Mouse (Mus musculus): ENCODE results near the gene Kif23.

Kif23 gene

DNA sequence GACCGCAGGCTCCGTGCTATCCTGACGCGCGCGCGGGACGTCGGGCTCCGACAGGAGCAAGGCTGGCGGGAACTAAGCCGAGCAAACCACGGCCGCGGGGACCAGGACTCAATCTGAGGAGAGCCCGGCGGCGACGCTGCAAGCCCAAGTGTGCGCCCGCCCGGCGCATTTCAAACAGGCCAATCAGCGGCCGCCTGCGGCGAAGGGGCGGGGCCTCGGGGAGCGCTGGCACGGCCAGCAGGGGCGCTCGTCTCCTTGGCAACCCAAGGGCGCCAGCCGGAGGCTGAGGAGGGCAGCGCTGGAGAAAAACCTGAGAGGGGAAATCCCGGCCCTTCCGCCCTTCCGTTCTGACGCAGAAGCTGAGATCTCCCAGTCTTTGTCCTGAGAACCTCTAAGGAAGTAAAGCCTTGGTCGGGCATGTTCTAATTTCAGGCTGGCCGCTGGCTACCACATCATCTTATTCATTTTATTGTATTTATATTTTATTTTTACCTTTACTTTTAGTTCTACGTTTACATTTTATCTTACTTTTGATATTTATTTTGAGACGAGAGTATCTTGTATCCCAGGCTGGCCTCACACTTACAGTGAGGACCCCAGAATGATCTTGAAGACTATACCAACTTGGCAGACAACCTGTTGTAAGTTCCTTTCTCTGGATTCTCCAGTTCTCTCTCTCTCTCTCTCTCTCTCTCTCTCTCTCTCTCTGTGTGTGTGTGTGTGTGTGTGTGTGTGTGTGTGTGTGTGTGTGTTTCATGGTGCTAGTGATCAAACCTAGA, at the start of gene Kif23:
Kif23 (minus strand) TSS at position 152 of the 779 bp plus-strand sequence.
- DNase-seq (ENCODE audit: low read depth in 2 of 2, low spot score in 2 of 2), result peak; percentile 97 to 98

DNA sequence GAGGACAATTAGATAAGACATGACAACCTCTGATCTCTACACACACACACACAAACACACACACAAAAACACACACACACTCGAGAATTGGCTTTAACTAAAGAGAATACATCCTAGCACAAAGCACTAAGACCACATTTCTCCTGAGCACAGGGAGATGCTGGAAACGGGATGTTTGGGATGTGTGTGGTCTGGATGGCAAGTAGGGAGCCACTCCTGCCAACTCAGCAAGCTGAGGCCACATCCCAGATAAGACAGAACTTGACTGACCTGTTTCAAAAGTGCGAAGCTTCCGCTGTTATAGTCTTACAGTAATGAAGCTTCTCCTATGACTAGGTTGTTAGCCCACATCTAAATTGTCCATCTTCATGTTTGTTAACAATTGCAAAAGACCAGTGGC, 44.6 kb upstream of the Kif23 start:
- no peak for DNase-seq (ENCODE audit: low read depth in 2 of 2, low spot score in 2 of 2)

DNA sequence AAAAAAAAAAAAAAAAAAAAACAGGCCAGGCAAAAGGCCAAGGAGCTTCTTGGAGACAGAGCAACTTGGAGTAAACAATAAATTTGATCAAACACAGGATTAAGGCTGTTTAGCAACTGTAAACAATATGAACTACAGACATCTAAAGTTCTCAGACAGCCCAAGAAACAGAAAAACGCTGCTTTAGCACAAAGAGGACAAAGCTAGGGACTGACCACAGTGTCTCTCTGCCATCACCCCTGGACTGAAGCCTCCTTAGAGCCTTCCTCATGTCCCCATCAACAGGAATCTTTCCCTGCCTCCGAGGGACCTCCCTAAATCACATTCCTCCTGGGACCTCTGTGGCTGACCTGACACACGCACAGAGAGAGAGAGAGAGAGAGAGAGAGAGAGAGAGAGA, 44.2 kb upstream of the Kif23 start:
- DNase-seq (ENCODE audit: low read depth in 2 of 2, low spot score in 2 of 2), result no peak

DNA sequence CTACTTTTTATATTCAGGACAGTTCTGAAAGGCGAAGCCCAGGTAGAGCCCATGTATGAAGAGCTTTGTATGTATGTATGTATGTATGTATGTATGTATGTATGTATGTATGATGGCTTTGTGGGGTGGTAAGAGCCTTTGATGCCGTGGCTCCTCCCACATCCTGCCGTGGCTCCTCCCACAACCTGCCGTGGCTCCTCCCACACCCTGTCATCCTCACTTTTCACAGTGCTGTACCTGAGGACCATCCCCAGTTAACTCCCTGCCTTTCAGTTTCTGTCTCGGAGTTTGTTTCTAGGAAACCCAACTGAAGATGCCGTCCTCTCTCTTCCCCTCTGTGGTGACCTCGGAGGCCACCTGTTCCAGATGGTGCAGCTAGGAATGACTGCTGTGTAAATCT, 39.5 kb upstream of the Kif23 start:
- DNase-seq (ENCODE audit: low read depth in 2 of 2, low spot score in 2 of 2), result peak in 1 of 2 experiments; percentile 58

DNA sequence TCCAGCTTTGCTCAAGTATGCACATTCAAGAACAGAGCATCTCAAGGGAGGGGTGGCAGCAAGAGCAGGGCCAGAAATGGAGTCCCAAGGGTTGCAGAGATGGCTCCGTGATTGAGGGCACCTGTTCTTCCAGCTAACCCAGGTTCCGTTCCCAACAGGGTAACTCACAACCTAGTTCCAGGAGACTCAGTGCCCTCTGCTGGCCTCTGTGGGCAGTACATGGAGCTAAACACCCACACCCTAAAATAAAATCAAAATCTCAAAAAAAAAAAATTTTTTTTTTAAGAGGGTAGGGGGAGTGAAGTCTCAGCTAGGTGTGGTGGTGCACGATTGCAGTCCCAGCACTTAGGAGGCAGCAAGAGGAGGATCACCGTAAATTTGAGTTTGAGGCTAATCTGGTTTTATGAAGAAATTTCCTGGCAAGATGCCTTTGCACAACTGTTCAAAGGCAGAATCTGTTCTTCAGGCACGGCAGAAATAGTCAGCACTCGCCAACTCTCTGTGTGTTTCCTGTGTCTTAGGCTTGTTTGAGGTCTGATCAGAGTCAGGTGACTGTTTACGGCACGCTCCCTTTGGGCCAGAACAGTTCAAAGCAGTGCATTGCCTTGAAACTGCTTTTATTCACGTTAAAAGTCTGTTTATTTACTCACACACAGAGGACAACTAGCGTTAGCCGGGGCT, 38.7 kb upstream of the Kif23 start:
- DNase-seq (ENCODE audit: low read depth in 2 of 2, low spot score in 2 of 2), result peak; percentile 55 to 65

DNA sequence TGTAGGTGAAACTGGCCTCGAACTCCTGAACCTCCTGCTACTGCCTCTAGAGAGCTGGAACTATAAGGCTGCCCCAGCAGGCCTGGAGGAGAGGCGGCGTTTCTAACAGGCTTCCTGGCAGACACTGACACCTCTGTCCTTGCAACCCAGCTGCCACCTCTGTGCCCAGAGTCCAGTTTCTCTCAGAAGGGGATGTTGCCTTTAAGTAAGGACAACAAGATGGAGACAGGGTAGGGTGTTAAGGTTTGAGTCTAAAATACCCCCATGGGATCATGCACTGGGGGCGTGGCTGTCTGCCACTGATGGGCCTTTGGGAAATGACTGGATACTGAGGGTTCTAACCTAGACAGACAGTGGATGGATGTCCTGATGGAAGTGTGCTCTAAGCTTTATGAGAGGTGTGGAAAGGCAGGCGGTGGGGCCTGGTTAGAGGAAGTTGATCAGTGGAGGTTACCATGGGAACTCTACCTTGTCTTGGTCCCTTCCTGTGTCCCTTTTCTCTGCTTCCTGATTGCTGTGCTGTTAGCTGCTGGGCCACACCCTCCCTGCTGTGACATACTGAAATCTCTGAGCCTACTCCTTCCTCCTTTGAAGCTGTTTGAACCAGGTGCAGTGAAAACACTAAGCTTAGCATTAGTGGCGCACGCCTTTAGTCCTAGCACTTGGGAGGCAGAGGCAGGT, 36.5 kb upstream of the Kif23 start:
- peak; percentile 52 to 57 for DNase-seq (ENCODE audit: low read depth in 2 of 2, low spot score in 2 of 2)

DNA sequence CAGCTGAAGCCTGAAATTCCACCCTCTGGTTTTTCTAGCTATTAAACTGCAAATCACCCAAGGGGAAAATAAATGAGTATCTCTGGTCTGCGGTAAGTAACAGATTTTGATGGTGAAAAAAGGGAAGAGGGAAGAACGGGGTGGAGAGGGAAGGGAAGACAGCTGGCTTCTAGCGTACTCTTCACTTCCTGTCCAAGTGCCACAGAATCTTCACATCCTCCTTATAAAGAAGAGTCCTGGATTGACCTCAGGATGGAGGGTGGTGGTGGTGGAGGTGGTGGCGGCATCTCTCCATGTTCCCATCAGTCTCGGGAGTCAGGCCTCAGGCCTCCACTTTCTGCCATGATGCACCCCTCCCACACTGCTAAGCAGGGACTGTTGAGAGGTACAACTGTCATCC, 35.3 kb upstream of the Kif23 start:
- DNase-seq (ENCODE audit: low read depth in 2 of 2, low spot score in 2 of 2), result no peak

DNA sequence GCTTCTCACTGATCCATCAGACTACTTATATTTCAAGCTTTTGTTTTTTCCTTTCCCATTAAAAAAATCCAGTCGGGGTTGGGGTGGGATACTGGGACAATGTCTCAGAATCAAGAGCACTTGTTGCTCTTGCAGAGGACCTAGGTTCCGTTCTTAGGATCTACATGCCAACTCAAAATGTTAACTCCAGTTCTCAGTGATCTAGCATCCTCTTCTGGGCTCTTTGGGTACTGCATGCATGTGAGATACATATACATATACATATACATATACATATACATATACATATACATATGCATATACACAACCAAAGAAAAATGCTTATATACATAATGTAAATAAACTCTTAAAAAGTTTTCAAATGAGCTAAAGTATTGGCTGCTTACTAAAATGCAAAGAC, 33.4 kb upstream of the Kif23 start:
- DNase-seq (ENCODE audit: low read depth in 2 of 2, low spot score in 2 of 2), result no peak

DNA sequence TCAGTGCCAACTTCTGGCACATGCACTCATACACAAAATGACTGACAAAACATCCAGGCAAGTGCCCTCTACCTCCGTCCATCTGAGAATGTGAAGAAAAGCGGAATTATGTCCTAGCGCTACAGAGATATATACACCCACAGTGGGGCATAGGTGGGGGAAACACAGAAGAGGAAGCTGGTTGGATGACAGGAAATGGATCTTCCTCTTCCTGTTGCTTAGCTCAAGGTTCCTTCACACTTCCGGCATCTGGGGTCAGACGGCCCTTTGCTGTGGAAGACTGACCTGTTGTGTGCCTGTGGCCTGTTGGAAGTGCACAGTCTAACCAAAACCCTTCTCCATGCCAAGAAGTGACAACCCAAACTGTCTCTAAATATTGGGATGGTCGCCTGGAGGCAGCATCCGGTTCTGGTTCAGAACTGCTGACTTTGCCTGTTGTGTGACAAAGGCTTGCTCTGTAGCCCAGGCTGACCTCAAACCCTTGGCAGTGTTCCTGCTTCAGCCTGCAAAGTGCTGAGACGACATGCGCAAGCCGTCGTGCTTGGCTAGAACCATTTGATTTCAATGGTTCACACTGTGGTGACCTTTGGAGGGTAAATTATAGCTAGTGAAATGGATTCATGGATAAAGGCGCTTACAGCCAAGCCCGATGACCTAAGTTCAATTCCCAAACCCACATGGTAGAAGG, 30.8 kb upstream of the Kif23 start:
- no peak for DNase-seq (ENCODE audit: low read depth in 2 of 2, low spot score in 2 of 2)

DNA sequence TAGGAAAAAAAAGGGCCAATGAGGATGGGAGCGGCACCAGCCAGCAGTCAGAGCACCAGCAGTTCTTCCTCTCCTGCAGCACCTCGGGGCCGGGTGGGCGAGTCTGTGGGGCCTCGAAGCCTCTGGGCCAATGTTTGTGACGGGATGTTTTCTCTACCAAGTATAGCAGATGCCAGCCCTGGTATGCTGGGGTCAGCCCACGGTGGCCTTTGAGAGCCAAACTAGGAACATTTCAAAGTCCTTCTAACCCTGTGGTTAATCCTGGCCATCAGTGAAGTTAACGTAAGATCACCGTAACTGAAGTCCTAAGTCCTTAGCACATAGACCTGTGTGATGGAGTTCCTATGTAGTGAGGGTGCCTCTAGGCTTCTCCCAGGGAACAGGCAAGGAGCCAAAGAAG, 25.5 kb upstream of the Kif23 start:
- no peak for DNase-seq (ENCODE audit: low read depth in 2 of 2, low spot score in 2 of 2)

DNA sequence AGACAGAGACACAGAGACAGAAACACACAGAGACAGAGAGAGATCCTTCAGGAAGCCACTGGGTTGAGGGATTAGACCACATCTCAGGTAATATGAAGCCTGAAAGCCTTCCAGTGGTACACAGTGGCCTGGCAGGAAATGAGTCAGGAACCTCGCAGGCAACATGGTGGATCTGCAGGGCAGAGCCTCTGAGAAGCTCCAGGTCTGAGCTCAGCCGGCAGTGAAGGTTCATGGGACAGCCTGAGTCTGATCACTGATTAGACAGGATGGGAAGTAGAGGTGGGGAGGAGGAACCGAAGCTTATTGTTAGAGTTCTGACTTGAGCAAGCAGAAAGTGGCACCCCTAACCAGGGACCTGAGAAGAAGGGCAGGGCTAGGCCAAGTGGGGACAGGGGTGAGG, 24.5 kb upstream of the Kif23 start:
- no peak for DNase-seq (ENCODE audit: low read depth in 2 of 2, low spot score in 2 of 2)

DNA sequence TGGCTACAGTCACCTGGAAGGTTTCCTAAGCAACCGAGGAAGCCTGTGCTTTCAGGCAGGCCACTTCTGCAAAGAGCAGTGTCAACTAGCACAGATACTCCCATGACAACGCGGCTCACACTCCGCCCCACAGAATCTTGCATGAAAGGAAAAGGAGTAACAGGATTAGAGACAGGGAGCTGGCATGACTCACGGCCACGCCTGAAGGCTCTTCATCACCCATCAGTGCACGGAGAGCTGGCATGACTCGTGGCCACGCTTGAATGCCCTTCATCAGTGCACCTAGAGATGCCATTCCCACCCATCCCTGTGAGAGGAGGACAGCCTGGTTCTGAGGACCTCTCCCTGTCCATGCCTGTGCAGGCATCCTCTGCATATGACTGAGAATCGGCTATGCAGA, 20.8 kb upstream of the Kif23 start:
- no peak for DNase-seq (ENCODE audit: low read depth in 2 of 2, low spot score in 2 of 2)

DNA sequence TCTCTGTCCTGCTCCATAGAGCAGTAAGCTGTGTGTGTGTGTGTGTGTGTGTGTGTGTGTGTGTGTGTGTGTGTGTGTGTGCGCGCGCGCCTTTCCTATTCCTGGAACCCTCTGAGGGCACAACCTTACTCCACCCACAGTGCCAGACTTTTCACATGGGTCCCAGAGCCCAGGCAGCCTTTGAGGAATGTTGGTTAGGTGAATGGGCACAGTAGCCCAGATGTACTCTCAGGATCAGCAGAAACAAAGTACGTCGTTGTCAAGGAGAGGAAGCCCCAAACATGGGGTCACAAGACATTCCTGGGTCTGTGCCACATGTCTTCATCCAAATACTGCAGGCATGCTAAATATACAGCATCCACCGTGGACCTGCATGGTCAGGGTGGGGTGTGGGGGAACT, 19.4 kb upstream of the Kif23 start:
- DNase-seq (ENCODE audit: low read depth in 2 of 2, low spot score in 2 of 2), result no peak

DNA sequence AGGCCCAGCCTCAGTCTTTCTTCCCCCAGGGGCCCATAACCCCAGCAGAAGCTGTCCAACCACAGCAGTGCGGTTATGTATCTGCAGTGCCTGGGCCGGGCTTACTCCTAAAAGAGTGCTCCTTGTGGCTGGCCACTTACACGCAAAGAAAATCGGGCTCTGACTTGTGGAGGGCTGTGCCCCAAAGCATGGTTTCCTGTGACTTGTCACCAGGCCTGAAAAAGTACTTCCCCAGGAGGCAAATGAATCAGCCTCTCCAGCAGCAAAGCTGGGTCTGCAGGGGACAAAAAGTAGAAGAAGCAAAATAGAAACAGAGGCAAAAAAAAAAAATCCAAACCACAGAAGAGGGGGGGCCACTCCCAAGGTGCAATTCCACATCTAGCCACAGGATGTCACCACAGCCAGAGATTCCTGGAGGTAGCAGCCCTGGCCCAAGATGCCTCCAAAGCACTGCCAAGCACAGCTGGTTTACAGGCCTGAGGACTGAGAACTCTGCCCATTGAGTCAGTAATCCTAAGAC, 18.9 kb upstream of the Kif23 start:
- DNase-seq (ENCODE audit: low read depth in 2 of 2, low spot score in 2 of 2), result peak; percentile 73 to 83

DNA sequence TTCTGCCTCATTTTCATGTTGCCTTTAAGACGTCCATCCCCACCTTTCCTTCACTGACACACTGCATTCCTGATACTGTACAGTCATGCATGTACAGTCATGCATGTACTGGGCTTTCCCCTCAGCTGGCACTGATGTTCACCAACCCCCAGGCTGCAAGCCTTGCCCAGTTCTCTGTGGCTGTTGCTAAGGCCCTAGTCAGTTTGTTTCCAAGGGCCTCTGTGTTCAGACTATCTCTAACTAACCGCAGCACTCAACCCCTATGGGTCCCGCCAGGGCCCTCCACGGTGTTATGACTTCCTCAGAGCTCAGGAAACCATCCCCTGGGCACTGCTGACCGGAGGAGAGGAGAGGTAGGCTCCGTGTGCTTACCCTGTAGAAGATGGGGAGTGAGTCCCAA, 16.8 kb upstream of the Kif23 start:
- no peak for DNase-seq (ENCODE audit: low read depth in 2 of 2, low spot score in 2 of 2)

DNA sequence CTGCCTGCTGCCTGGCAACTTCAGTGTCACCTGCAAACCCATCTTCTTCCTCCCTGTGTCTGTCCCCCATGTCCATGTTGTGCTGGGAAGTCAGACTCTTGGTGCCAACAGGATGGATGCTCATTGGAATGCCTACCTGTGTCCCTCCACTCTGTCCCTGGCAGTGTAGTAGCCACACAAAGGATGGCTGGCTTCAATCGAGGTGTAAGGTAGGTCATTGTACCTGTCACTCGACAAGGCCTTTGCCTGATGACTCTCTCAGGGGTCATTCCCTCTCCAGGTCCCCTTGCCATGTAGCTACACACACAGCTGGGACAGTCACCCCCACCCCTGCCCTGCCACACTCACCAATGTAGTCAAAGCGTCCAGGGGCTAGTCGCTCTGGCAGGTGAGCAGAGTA, 14.6 kb upstream of the Kif23 start:
- DNase-seq (ENCODE audit: low read depth in 2 of 2, low spot score in 2 of 2), result no peak

DNA sequence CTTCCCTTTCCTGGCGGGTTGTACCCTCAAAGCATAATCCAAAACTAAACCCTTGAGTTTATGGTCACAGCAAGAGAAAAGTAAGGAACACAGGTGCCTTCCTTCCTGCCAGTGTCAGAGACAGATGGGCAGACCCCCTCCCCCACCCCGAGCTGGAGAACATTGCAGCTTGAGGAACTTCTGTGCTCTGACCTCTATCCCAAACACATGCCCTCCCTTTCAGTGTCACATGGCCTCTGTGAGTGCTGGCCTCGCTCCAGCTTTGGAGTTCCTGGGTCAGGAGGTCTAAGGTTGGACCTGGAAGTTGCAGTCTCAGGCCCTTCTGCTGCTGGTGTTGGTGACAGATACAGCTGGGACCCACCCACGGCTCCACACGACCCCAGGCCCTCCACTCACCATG, 14.2 kb upstream of the Kif23 start:
- DNase-seq (ENCODE audit: low read depth in 2 of 2, low spot score in 2 of 2), result no peak

DNA sequence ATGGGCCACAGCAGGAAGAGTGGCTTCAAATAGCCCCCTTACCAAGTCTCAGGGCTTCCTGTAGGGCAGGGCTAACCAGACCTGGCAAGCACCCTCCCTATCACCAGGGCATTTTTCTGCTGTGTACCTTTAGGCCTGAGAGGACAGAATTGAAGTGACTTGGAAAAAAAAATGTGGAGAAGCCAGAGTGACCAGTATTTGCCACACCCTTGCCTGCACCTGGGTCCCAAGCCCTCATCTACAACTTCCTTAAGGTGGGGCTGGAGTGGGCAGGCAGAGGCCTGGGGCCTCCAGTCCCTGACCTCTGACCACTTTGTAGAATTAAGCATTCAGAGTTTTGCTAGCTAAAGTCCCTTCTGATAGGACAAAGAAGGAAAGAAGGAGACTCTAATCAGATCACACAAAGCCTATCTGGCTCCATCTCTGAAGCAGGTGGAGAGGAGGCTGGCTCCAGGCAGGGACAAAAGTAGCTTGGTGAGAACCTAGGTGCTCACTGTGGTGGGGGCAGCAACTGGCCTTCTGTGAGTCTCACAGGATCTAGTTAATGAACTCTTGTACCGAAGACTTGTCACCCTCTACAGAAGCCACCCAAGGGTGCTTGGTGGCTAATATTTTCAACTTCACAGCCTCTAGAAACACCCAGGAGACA, 13.5 kb upstream of the Kif23 start:
- no peak for DNase-seq (ENCODE audit: low read depth in 2 of 2, low spot score in 2 of 2)

DNA sequence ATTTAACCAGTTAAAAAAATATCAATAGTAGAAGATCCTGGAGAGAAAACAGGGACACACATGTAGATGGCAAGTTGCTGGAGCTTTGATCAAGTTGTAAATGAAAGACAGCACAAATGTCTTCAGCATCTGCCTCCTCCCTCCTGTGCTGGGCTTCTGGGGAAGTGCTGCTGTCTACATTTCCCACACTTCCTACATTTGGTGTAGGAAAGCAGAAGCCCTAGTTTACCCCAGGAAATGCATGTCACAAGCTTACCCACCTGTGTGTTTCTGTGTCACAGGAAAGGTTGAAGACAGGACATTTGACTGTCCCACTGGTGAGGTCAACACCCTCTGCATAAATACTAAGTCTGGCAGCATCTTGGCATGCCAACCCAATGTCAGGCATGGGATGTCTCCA, 8.1 kb upstream of the Kif23 start:
- DNase-seq (ENCODE audit: low read depth in 2 of 2, low spot score in 2 of 2), result no peak

DNA sequence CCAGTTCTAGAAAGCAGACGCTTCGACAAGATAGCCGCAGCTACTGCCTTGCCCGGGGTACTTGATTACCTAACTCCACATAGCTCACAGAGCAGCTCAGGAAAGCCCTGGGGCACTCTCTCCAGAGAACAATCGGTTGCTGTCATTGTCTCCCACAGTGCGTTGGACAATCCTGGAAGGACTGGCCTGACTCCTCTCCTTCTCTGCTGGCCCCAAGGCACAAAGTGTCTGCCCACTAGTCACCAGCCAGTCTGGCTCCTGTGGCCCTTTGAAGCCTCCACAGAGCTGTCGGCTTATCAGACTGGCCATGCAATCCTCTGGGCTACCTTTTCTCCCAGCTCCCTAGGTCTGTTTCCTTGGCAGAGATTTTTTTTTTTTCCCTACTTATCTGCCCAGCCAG, 5.7 kb upstream of the Kif23 start:
- DNase-seq (ENCODE audit: low read depth in 2 of 2, low spot score in 2 of 2), result no peak

All from CD8-positive naive resting alpha-beta T cell, adult 2 months (primary cell).